Mouse (Mus musculus): ENCODE measurements around the gene Dlg2.

DNA sequence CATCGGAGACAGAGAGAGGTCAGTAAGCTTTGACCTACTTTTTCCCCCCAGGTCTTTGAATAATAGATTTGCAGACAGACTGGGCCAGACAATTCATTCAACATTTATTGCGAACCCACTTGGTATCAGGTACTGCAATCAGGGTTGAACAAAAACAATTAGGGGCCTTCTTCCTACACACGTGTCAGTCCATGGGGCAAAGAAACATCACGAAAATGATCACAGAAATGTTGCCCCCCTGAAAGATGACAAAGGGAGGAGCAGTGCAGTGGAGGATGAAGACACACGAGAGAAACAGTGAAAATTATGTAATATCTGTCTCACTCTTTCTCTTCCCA lies 966.9 kb downstream of the Dlg2 start:
- no peak for TF ChIP-seq CTCF (IDR thresholded peaks at IDR 0.05; ENCODE audit: low read depth, low read length)
- TF ChIP-seq POLR2A (IDR thresholded peaks at IDR 0.05; ENCODE audit: insufficient read depth, low read length): no peak

All from ES-Bruce4 (cell line).